Mouse (Mus musculus) sigmoid colon, adult 10 weeks (tissue): ENCODE results near the gene Fnip2. TPM values are rescaled to one million over a fixed set of nuclear protein-coding genes. Genes with fewer than 3 reads are reported as not detected.

Experiments
- polyA plus RNA-seq: library from polyadenylated mRNA; stranded (reverse); fragments of 350-450 nt; fragmentation: Illumina TruSeq; extraction: RNeasy Lipid Tissue Mini Kit (QIAGEN cat#74804); gene quantifications from one replicate; pipeline ENCODE4 v1.2.3, GENCODE M21; 2014; ENCODE audit warnings: low read depth, low replicate concordance

Gene Fnip2
- polyA plus RNA-seq: 29.9 TPM

DNA sequence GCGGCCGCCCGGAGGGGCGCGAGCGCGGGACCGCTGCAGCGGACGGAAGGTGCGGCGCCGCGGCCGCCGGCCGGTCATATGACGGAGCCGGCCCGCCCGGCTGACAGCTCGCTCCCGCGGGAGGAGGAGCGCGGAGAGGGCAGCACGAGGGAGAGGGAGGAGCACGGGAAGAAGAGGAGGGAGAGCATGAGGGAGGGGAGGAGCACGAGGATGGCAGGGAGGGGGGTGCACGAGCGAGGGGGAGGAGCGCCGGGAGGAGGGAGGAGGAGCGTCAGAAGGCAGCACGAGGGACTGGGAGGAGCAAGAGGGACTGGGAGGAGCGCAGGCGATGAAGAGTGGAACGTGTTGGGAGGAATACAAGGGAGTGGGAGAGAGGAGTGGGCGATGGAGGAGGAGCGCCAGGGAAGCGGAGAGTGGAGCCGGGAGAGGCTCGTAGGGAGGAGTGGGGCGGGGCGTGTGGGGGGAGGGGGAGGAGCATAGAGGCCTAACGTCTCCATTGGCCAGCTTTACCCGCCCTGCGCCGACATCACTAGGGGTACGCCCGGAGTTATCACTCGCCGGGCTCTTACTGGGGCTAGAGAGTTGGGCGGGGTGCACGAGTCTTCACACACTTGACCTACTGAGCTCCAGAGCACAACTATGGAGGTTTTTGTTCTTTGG lies at the start of gene Fnip2:
Gene Fnip2, minus strand, starts transcription at position 94 of the 660 bp plus-strand sequence.

DNA sequence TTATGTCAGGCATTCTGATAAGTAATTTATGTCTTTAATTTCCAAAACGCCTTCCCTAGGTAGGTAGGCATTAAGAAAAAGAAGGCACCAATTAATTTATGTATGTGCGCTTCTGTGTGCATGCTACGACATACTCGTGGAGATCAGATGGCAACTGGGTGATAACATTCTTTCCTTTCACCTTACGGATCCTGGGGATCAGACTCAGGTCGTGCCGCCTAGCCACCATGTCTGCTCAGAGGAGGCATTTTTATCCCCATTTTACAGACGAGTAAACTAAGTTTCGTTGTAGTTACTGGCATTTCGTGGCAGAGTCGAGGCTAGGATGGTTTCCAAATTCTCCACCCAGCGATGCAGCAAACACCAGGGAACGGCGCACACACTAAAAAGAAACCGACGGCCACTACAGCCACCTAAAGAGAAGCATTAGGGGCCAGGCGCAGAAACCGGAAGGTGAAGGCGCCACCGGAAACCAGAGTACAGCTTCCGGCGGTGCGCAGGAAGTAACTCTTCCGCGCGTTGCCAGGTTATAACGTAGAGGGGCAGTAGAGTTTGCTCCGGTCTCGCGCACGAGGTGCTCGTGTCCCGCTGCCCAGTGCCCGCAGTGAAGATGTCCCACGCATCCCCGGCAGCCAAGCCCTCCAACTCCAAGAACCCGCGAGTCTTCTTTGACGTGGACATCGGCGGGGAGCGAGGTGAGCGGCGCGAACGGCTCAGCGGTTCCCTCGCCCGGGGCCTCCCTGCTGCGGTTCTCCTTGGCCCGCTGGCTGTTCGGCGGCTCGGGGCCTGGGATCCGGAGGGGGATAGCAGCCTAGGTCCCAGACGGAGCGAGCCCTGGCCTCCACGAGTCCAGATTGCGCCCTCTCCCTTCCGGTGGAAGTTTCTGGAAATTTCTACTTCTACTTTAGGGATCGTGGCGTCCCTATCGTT lies 23.5 kb upstream of the Fnip2 start, which contains the start of gene Ppid:
Gene Ppid, plus strand, starts transcription at position 480 of the 930 bp plus-strand sequence.

Other genes with a start within 250 kb of the Fnip2 start
- not detected for gene Gm17359, start 231.1 kb downstream of the Fnip2 start, polyA plus RNA-seq
- gene Ppid, start 23.5 kb upstream of the Fnip2 start, polyA plus RNA-seq: 196 TPM
- 3.7 TPM for gene 4930579G24Rik, start 61.3 kb upstream of the Fnip2 start, polyA plus RNA-seq
- 169 TPM for gene Etfdh, start 61.7 kb upstream of the Fnip2 start, polyA plus RNA-seq
- 0.09 TPM for gene Rxfp1, start 170.1 kb upstream of the Fnip2 start, polyA plus RNA-seq